Comparison of ENCODE assay signal across 8 mouse cellular contexts in genomic region chr11:98358161-98359083, GRCm38 (mm10). TPM values are rescaled to one million over a fixed set of nuclear protein-coding genes. Genes with fewer than 3 reads are reported as not detected.
A peak's percentile ranks its signal among the peaks of the same experiment; 100 is the strongest.
DNase-seq lines count a peak whose midpoint lies in the region; ATAC-seq lines count a peak whose summit lies in the region.

TSS of gene Stard3 (plus strand) at chr11:98358368.

- no peaks in the 10 kb centered on the region for H3K36me3 ChIP-seq in intestine, embryonic 16.5 days (ENCODE audit: control insufficient read depth, insufficient read depth, low read length)
- H3K36me3 ChIP-seq in limb, embryonic 12.5 days, result no peaks in the 10 kb centered on the region
- no peaks in the 10 kb centered on the region for H3K36me3 ChIP-seq in midbrain, embryonic 14.5 days (ENCODE audit: control insufficient read depth, insufficient read depth, low read length)

- peaks cover 57% of the 10 kb centered on the region for H3K4me1 ChIP-seq in intestine, embryonic 16.5 days (ENCODE audit: control insufficient read depth, insufficient read depth, low read length)
- peaks cover 42% of the 10 kb centered on the region for H3K4me1 ChIP-seq in limb, embryonic 12.5 days (replicated peaks)
- peaks cover 25% of the 10 kb centered on the region for H3K4me1 ChIP-seq in midbrain, embryonic 14.5 days (ENCODE audit: control insufficient read depth, insufficient read depth, low read length)

- DNase-seq in left cerebral cortex, adult 18-20 months (ENCODE audit: low spot score in 2 of 2), result peak; percentile 80 to 84
- DNase-seq in left cerebral cortex, adult 11 months (ENCODE audit: low spot score), result no peak
- peak; percentile 91 for DNase-seq in embryo, embryonic 11.5 days (ENCODE audit: low read depth, low spot score)
- DNase-seq in gonadal fat pad, adult 2 months (ENCODE audit: low read depth), result no peak
- DNase-seq in midbrain, embryonic 14.5 days, result peak; percentile 96
- DNase-seq in spleen, adult 12 weeks (ENCODE audit: low spot score), result peak; percentile 82

- no peaks in the 10 kb centered on the region for H3K9me3 ChIP-seq in intestine, embryonic 16.5 days (ENCODE audit: control insufficient read depth, low read length)
- H3K9me3 ChIP-seq in limb, embryonic 12.5 days, result no peaks in the 10 kb centered on the region
- no peaks in the 10 kb centered on the region for H3K9me3 ChIP-seq in midbrain, embryonic 14.5 days (ENCODE audit: control insufficient read depth, low read length)

- WGBS in intestine, embryonic 16.5 days, result under 1% methylated on average over 60 of the region's 60 CpGs
- WGBS in limb, embryonic 12.5 days, result under 1% methylated on average over 60 of the region's 60 CpGs
- under 1% methylated on average over 60 of the region's 60 CpGs for WGBS in midbrain, embryonic 14.5 days

- H3K27me3 ChIP-seq in intestine, embryonic 16.5 days (replicated peaks; ENCODE audit: control insufficient read depth, insufficient read depth, low read length), result no peaks in the 10 kb centered on the region; the same call in 1 of the 2 replicates
- H3K27me3 ChIP-seq in limb, embryonic 12.5 days, result peaks cover 15% of the 10 kb centered on the region
- H3K27me3 ChIP-seq in midbrain, embryonic 14.5 days (ENCODE audit: control insufficient read depth, insufficient read depth, low read length), result no peaks in the 10 kb centered on the region

- H3K27ac ChIP-seq in intestine, embryonic 16.5 days (ENCODE audit: low read length), result peak within 1 kb of the TSS; percentile 88
- H3K27ac ChIP-seq in limb, embryonic 12.5 days, result peak within 1 kb of the TSS; percentile 89
- peak within 1 kb of the TSS; percentile 87 for H3K27ac ChIP-seq in midbrain, embryonic 14.5 days (replicated peaks; ENCODE audit: low read depth, low read length)

- peak within 1 kb of the TSS; percentile 75 for H3K4me3 ChIP-seq in intestine, embryonic 16.5 days (ENCODE audit: low read length)
- peak within 1 kb of the TSS; percentile 74 for H3K4me3 ChIP-seq in limb, embryonic 12.5 days (replicated peaks)
- H3K4me3 ChIP-seq in midbrain, embryonic 14.5 days (replicated peaks; ENCODE audit: low read depth, low read length), result peak within 1 kb of the TSS; percentile 64

- H3K9ac ChIP-seq in intestine, embryonic 16.5 days (ENCODE audit: low read depth, low read length), result peak within 1 kb of the TSS; percentile 88
- peak within 1 kb of the TSS; percentile 74 for H3K9ac ChIP-seq in limb, embryonic 12.5 days (replicated peaks)
- H3K9ac ChIP-seq in midbrain, embryonic 14.5 days (replicated peaks; ENCODE audit: low read length), result peak within 1 kb of the TSS; percentile 68

- peak within 1 kb of the TSS; percentile 87 for H3K4me2 ChIP-seq in intestine, embryonic 16.5 days (ENCODE audit: low read depth, low read length)
- H3K4me2 ChIP-seq in limb, embryonic 12.5 days, result peak within 1 kb of the TSS; percentile 81
- peak within 1 kb of the TSS; percentile 73 for H3K4me2 ChIP-seq in midbrain, embryonic 14.5 days (ENCODE audit: low read length)

- ATAC-seq in intestine, embryonic 16.5 days, result peak; percentile 85
- peak; percentile 79 for ATAC-seq in limb, embryonic 12.5 days (ENCODE audit: insufficient number of reproducible peaks, insufficient read depth, low FRiP score, low TSS enrichment, low read depth)
- peak; percentile 87 for ATAC-seq in midbrain, embryonic 14.5 days (ENCODE audit: low FRiP score, low TSS enrichment)

RNA-seq across cellular contexts. Expression of gene Stard3, which starts in this region (rescaled TPM):
- total RNA-seq in left cerebral cortex, adult 18-20 months (2021), result 10 to 100 TPM; 39.8 to 40.9 TPM
- polyA plus RNA-seq in gonadal fat pad, adult 2 months (2012; rRNA removed), result 61.2 and 80.9 TPM in 2 replicates
- polyA plus RNA-seq in intestine, embryonic 16.5 days (2015; fragmentation: Nextera tagmentation; extraction: Ambion mirVana), result 44.8 and 44.9 TPM in 2 replicates
- 39.9 and 41.9 TPM in 2 replicates for polyA plus RNA-seq in limb, embryonic 12.5 days (2016; fragmentation: Nextera tagmentation; extraction: Ambion mirVana)
- polyA plus RNA-seq in midbrain, embryonic 14.5 days (2014; fragmentation: Nextera tagmentation; extraction: Ambion mirVana), result 34.5 and 36.0 TPM in 2 replicates

Comparison
In these comparisons a context has a peak if more than half of its experiments do, and no peak if none do; other contexts are left out.
1. DNase-seq: peak in left cerebral cortex, adult 18-20 months (2 of 2), embryo, embryonic 11.5 days (single experiment), midbrain, embryonic 14.5 days (single experiment) and spleen, adult 12 weeks (single experiment); none in left cerebral cortex, adult 11 months (single experiment) and gonadal fat pad, adult 2 months (single experiment).
2. Peak in every context shown above with its lines, with median percentiles within 50 percentile points of each other: ATAC-seq, H3K27ac ChIP-seq, H3K4me2 ChIP-seq, H3K4me3 ChIP-seq and H3K9ac ChIP-seq.